32 mouse cellular contexts compared by ENCODE assay signal in genomic region chr8:63921257-63921960, GRCm38 (mm10). TPM values are rescaled to one million over a fixed set of nuclear protein-coding genes. Genes with fewer than 3 reads are reported as not detected.
"Had no signal": no experiment of that assay in that cellular context is flagged by ENCODE, and none has a peak within 500 bp of the region (broad histone marks: within the 10 kb centered on the region; RNA-seq: fewer than 3 reads in every experiment).

No protein-coding gene starts in this region.

- H3K27ac ChIP-seq: heart, adult 2 months; heart, embryonic 13.5 days; heart, embryonic 15.5 days; hindbrain, embryonic 13.5 days; hindbrain, embryonic 15.5 days; hindbrain, postnatal 0 days; kidney, embryonic 15.5 days; kidney, postnatal 0 days; limb, embryonic 13.5 days; limb, embryonic 15.5 days; liver, embryonic 12.5 days; liver, embryonic 14.5 days had no signal

- H3K9ac ChIP-seq: heart, embryonic 13.5 days; heart, embryonic 15.5 days; hindbrain, embryonic 13.5 days; hindbrain, embryonic 15.5 days; kidney, embryonic 15.5 days; limb, embryonic 13.5 days; limb, embryonic 15.5 days; liver, embryonic 12.5 days; liver, embryonic 14.5 days had no signal

- H3K4me3 ChIP-seq: heart, adult 2 months; heart, embryonic 13.5 days; heart, embryonic 15.5 days; hindbrain, embryonic 13.5 days; hindbrain, embryonic 15.5 days; kidney, embryonic 15.5 days; limb, embryonic 13.5 days; limb, embryonic 15.5 days; liver, embryonic 12.5 days had no signal

- H3K9me3 ChIP-seq: heart, embryonic 13.5 days; heart, embryonic 15.5 days; hindbrain, embryonic 13.5 days; hindbrain, embryonic 15.5 days; kidney, embryonic 15.5 days; limb, embryonic 13.5 days; limb, embryonic 15.5 days; liver, embryonic 12.5 days had no signal

- ATAC-seq: hindbrain, postnatal 0 days; liver, embryonic 12.5 days had no signal

- DNase-seq: gastrocnemius, postnatal 14 days; gastrocnemius, postnatal 36 days; heart, adult 11 months; heart, adult 2 months; heart, postnatal 14 days; heart, postnatal 36 days; kidney, adult 11 months; kidney, adult 2 months; kidney, adult 9 months; kidney, postnatal 14 days; kidney, postnatal 36 days; layer of hippocampus, adult 9-11 months; layer of hippocampus, postnatal 36 days; left cerebral cortex, postnatal 4 days had no signal

- H3K4me2 ChIP-seq: heart, embryonic 11.5 days; heart, embryonic 13.5 days; heart, embryonic 15.5 days; hindbrain, embryonic 13.5 days; hindbrain, embryonic 15.5 days; kidney, embryonic 15.5 days; limb, embryonic 13.5 days; limb, embryonic 15.5 days; liver, embryonic 12.5 days had no signal

- H3K36me3 ChIP-seq: heart, embryonic 13.5 days; heart, embryonic 15.5 days; hindbrain, embryonic 13.5 days; hindbrain, embryonic 15.5 days; kidney, embryonic 15.5 days; limb, embryonic 13.5 days; limb, embryonic 15.5 days; liver, embryonic 12.5 days had no signal

- H3K4me1 ChIP-seq: heart, embryonic 13.5 days; heart, embryonic 15.5 days; hindbrain, embryonic 13.5 days; hindbrain, embryonic 15.5 days; kidney, embryonic 15.5 days; limb, embryonic 15.5 days; liver, embryonic 12.5 days had no signal

- H3K27me3 ChIP-seq: heart, embryonic 13.5 days; heart, embryonic 15.5 days; hindbrain, embryonic 13.5 days; hindbrain, embryonic 15.5 days; kidney, embryonic 15.5 days; limb, embryonic 13.5 days; limb, embryonic 15.5 days; liver, embryonic 12.5 days had no signal

RNA-seq across cellular contexts. Expression of gene Sgo2b, which starts 30.6 kb away (rescaled TPM):
- polyA plus RNA-seq: gonadal fat pad, adult 2 months; heart, adult 2 months; heart, embryonic 11.5 days; heart, embryonic 13.5 days; heart, embryonic 15.5 days; heart, postnatal 0 days; hindbrain, embryonic 11.5 days; hindbrain, embryonic 13.5 days; kidney, adult 2 months; kidney, embryonic 15.5 days; kidney, postnatal 0 days; large intestine, adult 2 months; limb, embryonic 13.5 days; limb, embryonic 15.5 days; liver, adult 2 months; liver, embryonic 12.5 days; liver, embryonic 14.5 days; liver, embryonic 16.5 days had no signal
